Mouse (Mus musculus) heart, postnatal 25 days (tissue): Measurements from ENCODE around the gene Pde4d. TPM values are rescaled to one million over a fixed set of nuclear protein-coding genes. Genes with fewer than 3 reads are reported as not detected.
A peak's percentile ranks its signal among the peaks of the same experiment; 100 is the strongest.

Experiments
- DNase-seq: peaks from one replicate; pipeline ENCODE4 v3.0.0; 2022; ENCODE audit warnings: low spot score
- intact Hi-C: fragments of 180-260 bp; cut with DNase I; formaldehyde crosslinking; loops from one replicate; pipeline ENCODE4 v1.15.1; 2025
- total RNA-seq, 2 experiments: library from RNA; stranded (reverse); gene quantifications; 2 replicates each; pipeline ENCODE4 v1.2.3; 2021

Gene Pde4d
- total RNA-seq, 2 experiments from 2014 or later: 29.1 to 41.2 TPM

- DNase-seq: peak; percentile 23
- intact Hi-C loops: no loop called here
Observed at GRCm38 (mm10) chr13:109260220-109260795, 810.6 kb downstream of the Pde4d start.

- DNase-seq: no peak
- intact Hi-C loops: no loop called here
Observed at GRCm38 (mm10) chr13:109260796-109261516, 811.2 kb downstream of the Pde4d start.

DNA sequence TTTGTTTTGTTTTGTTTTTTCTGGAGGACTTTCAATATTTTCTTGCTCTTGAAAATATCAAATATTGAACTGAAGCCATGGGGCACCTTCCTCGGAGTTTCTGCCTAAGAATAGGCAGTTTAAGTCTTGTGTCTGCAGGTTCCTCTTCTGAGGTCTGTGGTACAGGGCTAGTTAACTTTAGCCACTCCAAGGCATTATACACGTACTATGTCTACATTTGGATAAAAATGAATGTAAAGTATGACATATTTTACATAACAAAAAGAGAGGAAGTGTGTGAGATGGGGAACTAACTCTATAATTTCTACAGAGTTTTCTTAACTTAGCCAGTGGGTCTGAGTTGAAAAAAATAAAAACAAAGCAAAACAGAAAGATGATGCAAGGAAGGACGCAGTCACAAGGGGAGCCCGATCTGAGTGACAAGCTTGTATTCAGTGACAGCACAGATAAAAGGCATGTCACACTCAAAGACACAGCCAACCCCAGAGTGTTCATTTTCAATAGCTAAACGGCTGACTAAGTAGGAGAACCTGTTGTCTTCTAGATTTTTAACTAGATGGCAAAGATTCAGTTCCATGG, 812.0 kb downstream of the Pde4d start:
- intact Hi-C loops: no loop called here
- DNase-seq: no peak

GRCm38 (mm10) chr13:109262501-109262900, 812.8 kb downstream of the Pde4d start:
- no peak for DNase-seq
- intact Hi-C loops: no loop called here

DNA sequence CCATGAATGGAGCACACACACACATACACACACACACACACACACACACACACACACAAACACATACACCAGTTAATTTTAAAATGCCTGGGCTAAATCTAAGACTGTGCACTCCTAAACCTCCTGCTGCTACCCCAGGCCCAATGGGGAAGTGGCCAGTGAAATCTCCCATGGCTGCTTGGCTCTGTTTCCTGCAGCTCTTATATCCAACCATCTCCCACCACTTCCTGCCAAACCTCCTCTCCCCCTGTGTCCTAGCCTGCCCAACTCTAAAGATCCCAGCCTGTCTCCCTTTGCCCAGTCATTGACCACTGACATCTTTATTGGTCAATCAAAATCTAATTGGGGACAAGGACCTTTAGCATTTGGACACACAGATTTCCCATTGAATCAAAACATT, 814.1 kb downstream of the Pde4d start:
- no peak for DNase-seq
- intact Hi-C loops: no loop called here

- intact Hi-C loops: no loop called here
- DNase-seq: no peak
Observed at GRCm38 (mm10) chr13:109268253-109268652, 818.5 kb downstream of the Pde4d start.

GRCm38 (mm10) chr13:109268659-109269322, 819.0 kb downstream of the Pde4d start:
- DNase-seq: no peak
- intact Hi-C loops: no loop called here

DNA sequence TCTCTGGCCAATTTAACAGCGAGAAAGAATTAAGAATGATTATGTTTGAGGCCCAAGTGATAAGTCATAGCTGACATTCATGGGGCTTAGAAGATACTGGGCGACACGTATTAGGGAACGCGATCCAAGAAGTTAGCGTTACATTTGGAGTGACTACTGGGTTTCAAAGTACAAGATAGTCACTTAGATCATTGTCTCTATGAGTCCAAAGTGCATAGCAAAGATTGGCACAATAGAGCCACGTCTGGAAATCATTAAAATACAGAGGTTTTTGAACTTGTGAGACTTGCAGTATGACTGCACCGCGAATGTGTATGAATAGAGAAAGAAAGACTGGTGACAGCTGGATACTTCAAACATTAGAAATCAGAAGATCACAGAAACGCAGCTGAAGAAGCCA, 825.1 kb downstream of the Pde4d start:
- DNase-seq: no peak
- intact Hi-C loops: no loop called here

- intact Hi-C loops: no loop called here
- DNase-seq: no peak
Observed at GRCm38 (mm10) chr13:109277792-109278191, 828.0 kb downstream of the Pde4d start.

- DNase-seq: no peak
- intact Hi-C loops: no loop called here
Observed at GRCm38 (mm10) chr13:109278504-109278912, 828.8 kb downstream of the Pde4d start.

GRCm38 (mm10) chr13:109279211-109279610, 829.5 kb downstream of the Pde4d start:
- DNase-seq: no peak
- intact Hi-C loops: no loop called here

GRCm38 (mm10) chr13:109280433-109280832, 830.7 kb downstream of the Pde4d start:
- DNase-seq: no peak
- intact Hi-C loops: no loop called here

- DNase-seq: no peak
- intact Hi-C loops: no loop called here
Observed at GRCm38 (mm10) chr13:109287465-109287864, 837.7 kb downstream of the Pde4d start.

- intact Hi-C loops: no loop called here
- DNase-seq: no peak
Observed at GRCm38 (mm10) chr13:109290922-109291321, 841.2 kb downstream of the Pde4d start.

DNA sequence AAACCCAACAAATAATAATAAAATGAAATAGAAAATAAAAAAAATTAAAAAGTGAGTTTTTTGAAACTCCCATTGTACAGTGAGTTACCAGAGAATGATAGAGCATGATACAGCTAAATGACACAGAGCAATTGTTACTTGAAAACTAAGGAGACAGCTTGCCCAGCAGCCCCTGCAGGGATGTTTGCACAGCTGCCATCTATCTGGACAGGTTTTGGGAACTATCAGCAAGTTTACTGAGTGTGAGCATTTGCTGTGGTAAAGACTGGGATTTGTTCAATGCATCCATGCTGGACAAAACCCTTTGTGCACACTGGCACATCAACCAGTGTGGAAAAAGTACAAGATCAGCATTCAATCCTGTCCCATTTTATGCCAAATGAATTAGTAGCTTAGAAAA, 843.3 kb downstream of the Pde4d start:
- DNase-seq: no peak
- intact Hi-C loops: no loop called here

GRCm38 (mm10) chr13:109296347-109297037, 846.7 kb downstream of the Pde4d start:
- intact Hi-C loops: no loop called here

GRCm38 (mm10) chr13:109298852-109299251, 849.1 kb downstream of the Pde4d start:
- no peak for DNase-seq

More at GRCm38 (mm10) chr13:109296347-109297037, 846.7 kb downstream of the Pde4d start:
- no peak for DNase-seq

DNA sequence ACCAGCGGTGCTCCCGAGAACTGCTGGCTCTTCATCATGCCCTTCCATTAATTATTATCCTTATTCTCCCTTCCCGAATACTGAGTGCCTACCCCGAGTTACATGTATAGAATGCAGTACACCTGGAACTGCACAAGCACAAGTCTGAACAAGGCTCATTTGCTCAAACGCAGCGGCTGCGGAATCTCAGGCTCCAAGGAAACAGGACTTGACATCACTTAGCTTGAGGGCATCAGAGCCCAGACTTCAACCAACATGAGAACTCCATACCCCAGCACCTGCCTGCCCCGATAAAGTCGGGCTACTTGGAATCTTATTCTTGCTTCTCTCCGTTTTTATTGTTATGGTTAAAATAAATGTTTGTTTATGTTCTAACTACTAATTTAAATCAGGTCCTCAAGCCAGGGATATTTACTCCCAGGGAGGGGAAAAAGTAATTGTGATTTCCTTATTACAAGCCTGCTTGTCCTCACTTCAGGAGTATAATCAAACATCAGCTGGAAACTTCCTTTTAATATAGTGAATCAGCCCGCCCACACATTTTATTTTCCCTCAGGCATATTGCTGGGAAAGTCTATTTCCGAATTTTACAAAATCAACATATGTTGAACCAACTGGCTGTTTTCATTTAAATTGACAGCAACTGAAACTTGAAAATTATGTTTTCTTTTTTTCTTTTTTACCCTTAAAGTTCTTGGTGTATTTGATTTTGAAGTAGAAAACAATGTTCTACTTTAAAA, 849.9 kb downstream of the Pde4d start:
- intact Hi-C loops: no loop called here
- DNase-seq: no peak

More at GRCm38 (mm10) chr13:109298852-109299251, 849.1 kb downstream of the Pde4d start:
- intact Hi-C loops: no loop called here

- intact Hi-C loops: no loop called here
- no peak for DNase-seq
Observed at GRCm38 (mm10) chr13:109312542-109312941, 862.8 kb downstream of the Pde4d start.

GRCm38 (mm10) chr13:109315608-109316007, 865.9 kb downstream of the Pde4d start:
- DNase-seq: no peak
- intact Hi-C loops: no loop called here
